Mouse (Mus musculus) spleen, embryonic (tissue): Measurements from ENCODE around the gene Grin2c.

Source experiments
- CTCF ChIA-PET: fragments of 350-600 bp; sonication (Branson Sonifier 250); formaldehyde crosslinking; loops from one replicate; lab custom pipeline; 2022; lab: Charles Lee

The Grin2c gene

GRCm38 (mm10) chr11:115232889-115233288, 34.2 kb downstream of the Grin2c start:
- CTCF ChIA-PET: no interaction called here

DNA sequence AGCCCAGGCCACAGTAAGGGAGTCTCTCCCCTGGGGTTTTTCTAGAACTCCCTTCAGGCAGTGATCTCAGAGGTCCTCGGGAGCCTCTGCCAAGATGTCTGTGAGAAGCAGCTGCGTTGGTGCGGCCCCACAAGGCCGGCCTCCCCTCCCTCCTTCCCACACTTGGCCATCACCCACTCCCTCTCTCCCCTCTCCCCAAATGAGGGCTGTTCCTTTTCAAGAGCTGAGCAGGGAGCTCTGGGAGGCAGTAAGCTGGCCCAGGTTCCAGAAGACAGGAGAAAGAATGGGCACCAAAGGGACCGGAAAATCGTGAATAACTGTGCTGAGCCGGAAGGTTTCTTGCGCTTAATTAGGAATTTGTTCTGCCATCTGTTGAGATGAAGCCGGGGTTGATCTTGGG, 35.1 kb downstream of the Grin2c start:
- CTCF ChIA-PET: interaction anchor here (0.6 kb wide), 1 partner anchor 92 kb away, joined by 5 read pairs; no protein-coding TSS in a partner anchor

DNA sequence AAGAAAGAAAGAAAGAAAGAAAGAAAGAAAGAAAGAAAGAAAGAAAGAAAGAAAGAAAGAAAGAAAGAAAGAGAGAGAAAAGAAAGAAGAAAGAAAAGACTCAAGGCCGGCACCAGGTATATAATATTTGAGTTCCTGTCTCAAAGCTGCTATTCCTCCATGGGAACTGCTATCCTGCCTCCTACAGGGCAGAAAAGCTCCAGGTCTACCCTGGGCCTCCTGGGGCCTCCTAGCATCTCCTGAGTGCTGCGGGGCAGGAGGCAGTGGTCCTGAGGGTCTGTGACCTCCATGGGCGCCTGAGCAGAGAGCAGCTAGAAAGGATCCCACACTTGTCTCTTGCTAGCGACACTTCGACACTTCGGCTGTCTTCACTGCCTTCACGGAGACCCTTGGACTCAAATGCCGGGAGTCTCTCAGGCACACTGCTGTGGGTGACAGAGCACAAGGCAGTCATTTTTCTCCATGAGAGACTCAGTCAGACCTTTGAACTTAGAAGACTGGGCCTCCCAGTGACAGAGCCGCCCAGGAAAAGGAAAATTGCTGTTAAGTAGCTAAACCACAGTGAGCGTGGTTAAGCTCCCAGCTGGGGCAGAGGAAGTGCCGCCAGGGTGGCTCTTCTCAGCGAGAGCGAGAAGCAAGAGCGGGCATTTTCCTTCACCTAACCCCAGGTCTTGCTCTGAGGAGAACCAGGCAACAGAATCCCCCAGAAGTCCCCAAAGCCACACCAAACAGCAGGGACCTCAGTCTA, 35.7 kb downstream of the Grin2c start:
- CTCF ChIA-PET: interaction anchor here (0.6 kb wide), 2 partner anchors 29 to 92 kb away, joined by 5 read pairs; no protein-coding TSS in a partner anchor

DNA sequence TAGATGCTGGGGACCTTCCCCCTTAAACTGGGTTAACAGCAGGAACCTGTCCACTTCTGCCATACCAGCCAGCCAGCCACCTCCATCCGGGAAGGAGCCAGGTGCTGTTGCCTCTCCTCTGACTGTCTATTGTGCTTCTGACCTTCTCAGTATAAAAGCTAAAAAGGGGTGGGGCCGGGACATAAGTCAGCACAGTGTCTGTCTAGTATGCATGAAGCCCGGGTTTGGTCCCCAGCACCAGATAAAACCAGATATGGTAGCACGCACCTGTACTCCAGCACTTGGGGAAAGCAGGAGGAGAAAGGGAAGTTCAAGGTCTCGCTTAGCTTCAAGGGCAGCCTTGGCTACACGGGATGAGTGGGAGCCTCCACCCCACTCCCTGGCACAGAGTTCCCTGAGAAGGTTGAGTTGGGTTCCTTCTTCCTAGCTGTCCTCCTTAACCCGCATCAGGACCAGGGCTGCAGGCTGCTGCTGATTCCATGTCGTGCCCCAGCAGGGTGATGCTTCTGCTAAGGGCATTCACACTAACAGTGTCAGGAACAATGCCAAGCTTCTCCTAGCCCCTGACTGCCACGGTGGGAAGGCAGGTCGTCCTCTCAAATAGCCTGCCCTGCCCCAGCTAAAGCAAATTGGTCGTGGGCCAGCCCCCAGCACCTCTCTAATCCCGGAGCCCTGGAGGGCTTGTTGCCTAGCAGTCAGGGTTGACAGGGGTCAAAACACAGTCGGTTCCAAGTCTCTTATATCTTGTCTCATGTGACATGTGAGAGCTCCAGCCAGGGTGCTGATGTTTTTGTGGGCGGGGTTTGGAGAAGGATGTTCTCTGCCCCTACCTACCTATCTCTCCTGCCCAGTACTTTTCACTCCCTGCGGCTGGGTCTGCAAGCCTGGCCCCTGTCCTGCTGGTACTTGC, 37.8 kb downstream of the Grin2c start:
- CTCF ChIA-PET: interaction anchor here (0.7 kb wide), 1 partner anchor 41 kb away, joined by 3 read pairs; no protein-coding TSS in a partner anchor

GRCm38 (mm10) chr11:115228430-115228829, 38.6 kb downstream of the Grin2c start:
- CTCF ChIA-PET: interaction anchor here (0.7 kb wide), 1 partner anchor 40 kb away, joined by 3 read pairs; no protein-coding TSS in a partner anchor

GRCm38 (mm10) chr11:115227640-115228039, 39.4 kb downstream of the Grin2c start:
- CTCF ChIA-PET: no interaction called here

- CTCF ChIA-PET: interaction anchor here (0.6 to 0.7 kb wide), 2 partner anchors 15 to 1771 kb away, joined by 4 to 6 read pairs; no protein-coding TSS in a partner anchor
These were observed 40.1 kb downstream of the Grin2c start for GRCm38 (mm10) chr11:115226811-115227491.

DNA sequence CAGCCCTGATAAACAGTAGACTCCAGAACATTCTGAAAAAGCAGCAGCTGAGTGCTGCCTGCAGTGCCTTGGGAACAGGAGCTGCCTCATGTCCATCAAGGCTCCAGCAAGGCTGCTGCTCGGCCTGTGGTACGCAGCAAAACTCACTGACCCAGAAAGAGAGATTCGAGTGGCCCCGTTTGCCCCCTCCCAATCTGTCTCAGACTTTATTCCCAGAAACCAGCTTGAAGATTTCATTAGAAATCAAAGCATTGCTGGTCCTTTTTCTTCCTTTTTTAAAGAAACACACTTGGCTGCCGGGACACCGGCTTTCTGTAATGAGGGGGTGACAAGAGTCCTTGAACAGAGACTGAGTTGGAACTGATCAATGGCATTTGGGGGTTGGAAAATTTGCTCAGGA, 41.7 kb downstream of the Grin2c start:
- CTCF ChIA-PET: interaction anchor here (0.6 kb wide), 1 partner anchor 10 kb away, joined by 3 read pairs; no protein-coding TSS in a partner anchor

DNA sequence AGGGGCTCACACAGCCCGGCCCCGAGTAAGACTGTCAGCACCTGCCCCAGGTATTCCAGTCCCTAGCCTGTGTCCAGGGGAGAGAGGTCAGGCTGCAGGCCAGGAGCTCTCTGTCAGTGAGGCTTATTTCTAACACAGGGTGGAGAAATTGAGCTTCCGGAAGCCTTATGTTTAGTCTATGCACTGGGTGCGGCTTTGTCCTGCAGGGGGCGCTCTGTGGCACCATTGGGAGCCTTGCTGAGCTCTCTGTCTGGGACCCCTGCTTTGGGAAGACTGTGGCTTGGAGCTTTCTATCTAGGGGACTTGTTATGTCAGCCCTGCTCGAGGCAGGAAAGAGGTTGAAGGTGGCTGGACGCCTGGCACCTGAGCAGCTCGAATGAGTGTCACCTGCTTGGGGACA, 42.2 kb downstream of the Grin2c start:
- CTCF ChIA-PET: interaction anchor here (1.2 kb wide), 1 partner anchor 20 kb away, joined by 4 read pairs; no protein-coding TSS in a partner anchor

DNA sequence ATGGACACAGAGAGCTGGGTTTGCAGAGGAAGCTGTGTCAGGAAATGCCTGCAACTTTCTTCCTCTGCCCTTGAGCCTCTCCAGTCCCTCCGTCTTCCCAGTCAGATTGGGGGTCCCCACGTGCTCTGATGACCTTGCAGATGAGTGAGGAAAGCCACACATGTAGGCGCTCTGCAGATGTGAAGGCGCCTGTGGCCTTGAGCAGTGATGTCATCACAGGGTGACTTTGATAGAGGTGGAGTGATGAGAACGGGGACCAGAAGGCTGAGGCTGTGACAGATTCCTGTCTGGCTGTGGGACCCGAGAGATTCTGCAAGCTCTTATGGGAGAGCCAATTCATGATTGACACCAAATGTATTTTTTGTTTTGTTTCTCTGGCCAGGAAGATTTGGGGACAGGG, 43.2 kb downstream of the Grin2c start:
- CTCF ChIA-PET: interaction anchor here (1.2 kb wide), 1 partner anchor 19 kb away, joined by 4 read pairs; no protein-coding TSS in a partner anchor

- CTCF ChIA-PET: interaction anchor here (1.2 kb wide), 1 partner anchor 19 kb away, joined by 4 read pairs; no protein-coding TSS in a partner anchor
These were observed 43.6 kb downstream of the Grin2c start for GRCm38 (mm10) chr11:115223451-115223850.

GRCm38 (mm10) chr11:115222570-115222969, 44.5 kb downstream of the Grin2c start:
- CTCF ChIA-PET: no interaction called here

DNA sequence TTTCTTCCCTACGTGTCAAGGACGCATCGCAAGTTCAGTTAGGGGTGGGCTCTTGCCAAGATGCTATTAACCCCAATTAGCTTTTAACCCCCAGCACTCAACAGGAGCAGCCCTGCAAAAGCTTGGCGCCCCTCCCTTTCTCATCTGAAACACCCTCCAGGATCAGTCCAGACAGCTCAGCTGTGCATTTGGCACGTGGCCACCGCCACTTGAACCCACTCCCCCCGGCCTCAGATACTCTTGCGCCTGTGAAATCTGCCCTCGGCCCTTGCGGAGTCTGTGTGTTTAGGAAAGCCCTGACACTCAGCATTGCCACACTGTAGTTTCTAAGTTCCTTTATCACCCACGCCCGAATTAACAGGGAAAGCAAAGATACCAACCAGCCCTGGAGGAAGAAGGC, 45.0 kb downstream of the Grin2c start:
- CTCF ChIA-PET: no interaction called here

GRCm38 (mm10) chr11:115219685-115220084, 47.4 kb downstream of the Grin2c start:
- CTCF ChIA-PET: no interaction called here

DNA sequence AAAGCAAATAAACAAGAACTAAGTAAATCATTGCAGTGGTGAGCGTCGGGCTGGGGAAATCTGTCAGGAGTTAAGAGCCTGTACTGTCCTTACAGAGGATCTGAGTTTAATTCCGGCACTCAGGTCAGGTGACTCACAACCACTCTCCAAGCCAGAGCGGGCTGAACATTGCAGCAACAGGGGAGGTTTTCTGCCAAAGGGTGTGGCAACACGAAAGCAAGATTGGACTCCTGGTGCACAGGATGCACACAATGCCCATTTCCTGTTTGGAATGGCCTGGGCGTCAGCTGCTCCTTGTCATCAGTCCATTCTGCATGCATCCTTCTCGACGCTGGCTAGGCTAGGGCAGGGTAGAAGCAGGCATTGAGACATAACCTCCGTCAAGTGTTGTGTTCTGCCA, 47.8 kb downstream of the Grin2c start:
- CTCF ChIA-PET: no interaction called here

GRCm38 (mm10) chr11:115217439-115218410, 49.3 kb downstream of the Grin2c start:
- CTCF ChIA-PET: interaction anchor here (0.8 kb wide), 1 partner anchor 23 kb away, joined by 3 read pairs; no protein-coding TSS in a partner anchor

DNA sequence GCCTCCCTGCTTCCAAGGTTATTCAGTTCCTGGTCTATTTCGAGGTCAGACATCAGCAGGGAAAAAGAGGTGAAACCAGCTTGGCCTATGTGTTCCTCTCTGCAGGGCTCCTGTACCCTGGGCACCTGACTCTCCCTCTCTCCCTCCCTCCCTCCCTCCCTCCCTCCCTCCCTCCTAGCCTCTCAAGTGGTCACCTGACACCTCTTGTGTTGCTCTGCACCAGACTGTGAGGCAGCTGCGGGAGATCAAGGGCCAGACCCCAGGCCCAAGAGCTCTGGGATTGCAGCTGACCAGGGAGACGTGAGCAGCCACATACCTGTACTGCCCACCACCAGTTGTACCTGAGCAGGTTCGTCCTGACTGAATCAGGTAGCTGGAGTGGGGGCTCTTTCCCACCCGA, 51.9 kb downstream of the Grin2c start:
- CTCF ChIA-PET: no interaction called here

- CTCF ChIA-PET: interaction anchor here (0.6 kb wide), 1 partner anchor 15 kb away, joined by 6 read pairs; no protein-coding TSS in a partner anchor
These were observed 54.9 kb downstream of the Grin2c start for GRCm38 (mm10) chr11:115212116-115212515.

DNA sequence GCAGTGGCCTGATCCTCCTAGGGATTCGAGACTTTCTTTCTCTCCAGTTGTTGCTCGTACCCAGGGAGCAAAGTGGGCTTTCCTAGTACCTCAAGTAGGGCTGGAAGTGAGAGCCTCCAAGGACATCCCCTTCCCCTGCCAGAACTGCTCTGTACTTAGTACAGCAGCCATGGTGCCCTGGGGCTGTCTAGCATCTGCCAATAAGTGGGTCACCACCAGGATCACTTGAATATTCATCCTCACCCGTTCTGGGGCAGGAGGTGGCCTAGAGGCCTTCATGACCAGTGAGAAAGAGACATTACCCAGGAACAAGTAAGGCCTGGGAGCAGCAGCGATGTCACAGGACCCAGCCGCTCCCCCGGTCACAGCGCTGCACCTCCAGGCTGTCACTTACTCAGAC, 57.1 kb downstream of the Grin2c start:
- CTCF ChIA-PET: no interaction called here
